Mouse (Mus musculus): ENCODE measurements around the gene Gimap3. TPM values are rescaled to one million over a fixed set of nuclear protein-coding genes. Genes with fewer than 3 reads are reported as not detected.

Gene Gimap3
- total RNA-seq, 2 experiments from 2014 or later: 0.51 to 0.53 TPM

DNA sequence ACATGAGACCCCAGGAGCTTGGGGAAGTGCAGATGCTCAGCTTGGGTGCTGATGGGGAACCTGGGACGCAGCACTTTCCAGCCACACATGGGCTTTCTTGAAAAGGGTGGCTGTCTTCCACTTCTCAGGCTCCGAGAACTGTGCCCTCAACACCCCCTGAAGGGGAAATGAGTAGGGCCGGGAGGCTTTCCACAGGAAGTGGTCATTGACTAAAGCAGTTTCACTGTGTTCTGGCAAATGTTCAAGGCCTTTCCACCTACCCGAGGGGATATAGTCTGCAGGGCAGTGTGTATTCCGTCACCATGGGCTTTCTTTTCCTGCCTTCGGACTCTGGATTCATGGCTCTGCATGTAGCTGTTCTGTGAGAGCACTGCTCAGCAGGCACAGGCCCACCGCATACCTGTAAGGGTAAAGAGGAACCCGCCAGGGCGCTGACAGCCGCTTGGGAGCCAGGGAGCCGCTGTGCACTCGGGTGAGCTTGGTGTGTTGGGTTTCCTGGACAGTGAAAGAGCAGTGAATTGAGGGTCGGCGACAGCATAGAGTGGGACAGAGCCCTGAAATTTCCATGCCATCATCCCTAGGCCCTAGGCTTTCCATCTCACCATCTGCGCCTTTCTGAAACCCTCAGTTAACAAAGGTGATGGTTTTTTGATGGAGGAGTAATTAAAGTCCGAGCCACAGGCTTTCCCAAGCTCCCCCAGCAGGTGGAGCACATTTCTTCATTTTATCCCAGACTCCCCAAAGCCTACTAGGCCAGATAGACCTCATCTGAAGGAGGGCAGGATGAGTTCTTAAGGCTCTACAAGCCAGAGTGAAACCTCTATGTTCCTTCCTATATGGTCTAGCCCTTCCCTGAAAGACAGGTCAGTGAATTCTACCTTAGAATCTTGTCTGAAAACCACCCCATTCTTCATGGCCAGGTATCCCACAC is 24.4 kb downstream of the Gimap3 start, which contains the start of gene Gimap5:
Gene Gimap5 (plus strand): TSS at position 239 of the 931 bp plus-strand sequence.
- peak; percentile 53 to 65 for DNase-seq
- intact Hi-C loops (cut with DNase I): loop anchor here (2.0 kb wide), 4 partner anchors 27 to 99 kb away; partner anchors contain the start of genes Gimap4 and Gimap8

DNA sequence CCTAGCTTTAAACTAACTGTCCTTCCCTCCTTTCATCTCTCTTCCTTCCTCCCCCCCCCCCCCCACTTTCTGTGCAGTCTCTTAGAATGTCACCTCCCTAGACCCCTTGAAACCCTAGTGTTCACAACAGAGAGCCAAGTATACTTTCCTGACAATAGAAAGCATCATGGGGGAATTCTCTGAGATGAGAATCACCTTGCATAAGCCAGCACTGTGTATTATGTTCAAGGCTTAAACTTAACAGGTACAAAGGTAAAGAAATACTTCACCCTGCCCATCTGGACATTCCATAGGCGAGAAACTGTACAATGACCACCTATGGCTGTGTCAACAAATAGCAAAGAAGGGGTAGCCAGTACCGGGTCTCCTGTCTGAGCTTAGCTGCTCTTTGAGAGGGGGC is 25.2 kb downstream of the Gimap3 start:
- DNase-seq: no peak
- intact Hi-C loops (cut with DNase I): no loop called here

- DNase-seq: no peak
- intact Hi-C loops (cut with DNase I): no loop called here
These were observed 28.0 kb downstream of the Gimap3 start for GRCm38 (mm10) chr6:48742422-48743351.

- intact Hi-C loops (cut with DNase I): no loop called here
- DNase-seq: no peak
These were observed 28.9 kb downstream of the Gimap3 start for GRCm38 (mm10) chr6:48741711-48742206.

DNA sequence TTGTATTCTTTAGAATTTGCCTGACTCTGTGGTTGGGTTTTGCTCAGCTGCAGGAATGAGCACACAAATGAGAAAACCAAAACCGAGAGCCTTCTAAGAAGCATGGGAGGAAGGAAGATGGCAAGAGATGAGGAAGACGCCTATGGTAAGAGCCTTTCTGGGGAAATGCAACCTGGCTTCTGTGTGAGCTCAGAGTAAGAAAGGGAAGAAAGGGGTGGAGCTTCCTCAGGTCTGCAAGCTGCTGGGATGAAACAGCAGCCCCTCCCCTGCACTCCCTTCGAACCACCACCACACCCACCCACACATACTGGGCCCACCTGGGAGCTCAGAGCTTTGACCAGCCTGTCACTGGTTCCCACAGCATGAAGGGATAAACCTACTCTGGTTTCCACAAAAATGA is 29.4 kb downstream of the Gimap3 start:
- intact Hi-C loops (cut with DNase I): no loop called here
- no peak for DNase-seq

- no peak for DNase-seq
- intact Hi-C loops (cut with DNase I): no loop called here
These were observed 30.0 kb downstream of the Gimap3 start for GRCm38 (mm10) chr6:48740501-48741169.

GRCm38 (mm10) chr6:48739780-48740055 is 30.9 kb downstream of the Gimap3 start:
- DNase-seq: no peak
- intact Hi-C loops (cut with DNase I): no loop called here

- intact Hi-C loops (cut with DNase I): no loop called here
- peak; percentile 58 to 63 for DNase-seq
These were observed 31.5 kb downstream of the Gimap3 start, which contains the start of gene Gimap1 for GRCm38 (mm10) chr6:48738961-48739779. Gimap1 (plus strand) TSS chr6:48739054.

- intact Hi-C loops (cut with DNase I): loop anchor here (2.0 kb wide), 1 partner anchor 25 kb away; no protein-coding TSS in a partner anchor
- no peak for DNase-seq
These were observed 33.0 kb downstream of the Gimap3 start for GRCm38 (mm10) chr6:48737688-48738087.

DNA sequence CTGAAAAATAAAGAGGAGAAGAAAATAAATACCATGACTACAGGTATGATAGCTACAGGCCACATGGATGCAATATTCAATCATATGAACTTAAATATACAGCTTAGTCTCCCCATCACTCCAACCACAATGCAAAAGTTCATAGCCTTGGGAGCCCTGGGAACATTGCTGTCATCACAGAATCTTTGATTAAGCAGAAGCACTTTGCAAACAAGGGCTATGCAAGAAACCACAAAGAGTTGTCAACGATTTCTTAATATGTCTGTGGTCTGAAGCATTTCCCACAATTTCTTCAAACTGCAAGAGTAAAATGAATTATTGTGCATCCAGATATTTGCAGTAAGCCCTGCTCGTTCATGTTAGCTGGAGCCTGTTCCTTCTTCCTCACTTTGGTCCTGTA is 33.6 kb downstream of the Gimap3 start:
- intact Hi-C loops (cut with DNase I): loop anchor here (2.0 kb wide), 1 partner anchor 24 kb away; no protein-coding TSS in a partner anchor
- DNase-seq: no peak

DNA sequence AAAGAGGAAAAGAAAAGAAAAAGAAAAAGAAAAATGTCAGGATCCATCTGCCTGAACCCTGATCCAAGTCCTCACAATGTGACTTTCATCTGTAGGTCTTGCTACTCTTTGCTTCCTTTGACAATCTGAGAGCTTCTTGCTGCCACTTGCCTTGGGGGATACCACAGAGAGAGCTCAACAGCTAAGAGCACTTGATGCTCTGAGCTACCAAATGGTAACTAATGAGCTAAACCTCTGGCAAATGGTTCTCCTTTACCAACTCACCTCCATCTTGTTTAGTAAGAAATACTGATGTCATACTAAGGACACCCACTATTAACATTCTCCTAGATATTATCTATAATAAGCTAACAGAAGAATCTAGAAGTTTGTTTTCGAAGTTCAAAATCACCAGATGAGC is 37.0 kb downstream of the Gimap3 start:
- intact Hi-C loops (cut with DNase I): no loop called here

DNA sequence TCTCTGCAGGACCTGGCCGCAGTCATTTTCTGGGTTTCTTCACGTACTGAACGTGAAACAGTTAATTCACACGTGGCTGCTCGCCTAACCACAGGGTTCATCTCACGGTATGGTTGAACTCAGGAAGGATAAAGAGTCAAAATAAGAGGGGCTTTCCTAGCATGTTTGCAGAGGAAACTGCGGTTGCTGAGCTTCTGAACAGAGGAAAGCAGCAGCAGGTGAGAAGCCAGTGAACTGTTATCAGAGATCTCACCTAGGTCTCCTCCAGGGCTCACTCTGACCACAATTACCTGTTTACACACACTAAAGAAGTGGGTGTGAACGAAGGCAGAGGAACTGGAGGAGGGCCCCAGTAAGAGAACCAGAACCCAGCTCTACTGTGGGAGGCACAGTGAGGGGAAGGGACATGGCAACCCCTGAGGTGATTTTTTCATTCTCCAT is 37.8 kb downstream of the Gimap3 start:
- no peak for DNase-seq
- intact Hi-C loops (cut with DNase I): no loop called here

More for the DNA sequence above, 37.0 kb downstream of the Gimap3 start:
- no peak for DNase-seq

DNA sequence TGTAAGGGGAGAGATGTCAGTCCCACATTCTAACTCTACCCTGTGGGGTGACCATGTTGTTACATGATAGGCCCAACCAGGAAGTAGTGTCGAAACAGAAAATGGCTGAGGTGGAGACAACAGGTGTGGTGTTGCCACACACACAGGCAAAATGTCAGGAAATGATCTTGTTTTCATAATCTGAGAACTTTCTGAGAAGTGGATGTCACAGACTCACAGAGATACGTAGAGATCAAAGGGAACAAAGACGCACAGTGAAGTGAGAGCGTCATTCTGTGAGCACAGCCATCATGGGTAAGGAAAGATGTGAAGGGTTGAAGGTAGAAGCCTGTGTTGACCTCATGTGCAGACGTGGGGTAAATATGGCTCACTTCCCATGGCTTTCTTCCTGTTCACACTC is 42.9 kb downstream of the Gimap3 start:
- intact Hi-C loops (cut with DNase I): no loop called here

GRCm38 (mm10) chr6:48725476-48725875 is 45.2 kb downstream of the Gimap3 start:
- intact Hi-C loops (cut with DNase I): no loop called here
- peak in 1 of 2 experiments; percentile 57 for DNase-seq

More for the DNA sequence above, 42.9 kb downstream of the Gimap3 start:
- DNase-seq: no peak

- no peak for DNase-seq
- intact Hi-C loops (cut with DNase I): no loop called here
These were observed 47.2 kb downstream of the Gimap3 start for GRCm38 (mm10) chr6:48723468-48723867.

GRCm38 (mm10) chr6:48720326-48720725 is 50.3 kb downstream of the Gimap3 start:
- no peak for DNase-seq
- intact Hi-C loops (cut with DNase I): no loop called here

- intact Hi-C loops (cut with DNase I): no loop called here
- no peak for DNase-seq
These were observed 52.2 kb downstream of the Gimap3 start, which contains the start of the genes Gm28053 and Gimap7 for GRCm38 (mm10) chr6:48718455-48718854. Gm28053 (plus strand) TSS chr6:48718607. Gimap7 (plus strand) TSS chr6:48718621.
